Mouse (Mus musculus) Muller cell, postnatal 12 days (primary cell): ENCODE data around the gene Rtkn.

ENCODE experiments used
- DNase-seq: peaks from one replicate; pipeline ENCODE4 v3.0.0-alpha.2; 2015; ENCODE audit errors: inconsistent ontology term

Rtkn gene

GRCm38 (mm10) chr6:83134951-83135513 lies at the start of gene Rtkn:
Gene Rtkn, plus strand, starts transcription at chr6:83135463.
- DNase-seq = no peak

- no peak for DNase-seq
These were observed 48.9 kb upstream of the Rtkn start, which contains the start of gene Lbx2 for GRCm38 (mm10) chr6:83086121-83087035. Gene Lbx2, plus strand, starts transcription at chr6:83086367.

GRCm38 (mm10) chr6:83087205-83087925 lies 47.9 kb upstream of the Rtkn start:
- peak; percentile 27 for DNase-seq

- DNase-seq = no peak
These were observed 47.4 kb upstream of the Rtkn start for GRCm38 (mm10) chr6:83087926-83088260.

- no peak for DNase-seq
These were observed 42.7 kb upstream of the Rtkn start for GRCm38 (mm10) chr6:83092416-83093127.

- DNase-seq = no peak
These were observed 39.3 kb upstream of the Rtkn start for GRCm38 (mm10) chr6:83095968-83096367.

GRCm38 (mm10) chr6:83098411-83098810 lies 36.9 kb upstream of the Rtkn start:
- DNase-seq = no peak

- no peak for DNase-seq
These were observed 34.0 kb upstream of the Rtkn start, which contains the start of the genes Ccdc142 and Gm42688 for GRCm38 (mm10) chr6:83101316-83101687. Gene Ccdc142, plus strand, starts transcription at chr6:83101601. Gene Gm42688, plus strand, starts transcription at chr6:83101617.

- peak; percentile 84 for DNase-seq
These were observed 33.3 kb upstream of the Rtkn start for GRCm38 (mm10) chr6:83101688-83102556.

- no peak for DNase-seq
These were observed 32.1 kb upstream of the Rtkn start for GRCm38 (mm10) chr6:83103130-83103650.

GRCm38 (mm10) chr6:83104158-83104557 lies 31.1 kb upstream of the Rtkn start:
- DNase-seq = no peak

GRCm38 (mm10) chr6:83107566-83108400 lies 27.5 kb upstream of the Rtkn start:
- DNase-seq = peak; percentile 43

GRCm38 (mm10) chr6:83108762-83109668 lies 26.2 kb upstream of the Rtkn start, which contains the start of gene Mrpl53:
Gene Mrpl53, plus strand, starts transcription at chr6:83109040.
- DNase-seq = peak; percentile 81

GRCm38 (mm10) chr6:83111510-83112136 lies 23.6 kb upstream of the Rtkn start:
- DNase-seq = no peak

- peak; percentile 96 for DNase-seq
These were observed 20.1 kb upstream of the Rtkn start, which contains the start of gene Mogs for GRCm38 (mm10) chr6:83115011-83115671. Gene Mogs, plus strand, starts transcription at chr6:83115496.

- DNase-seq = no peak
These were observed 19.4 kb upstream of the Rtkn start for GRCm38 (mm10) chr6:83115682-83116372.
